Mouse (Mus musculus) adrenal gland, adult (tissue): Measurements from ENCODE around the gene Ntm.

ENCODE experiments used
- DNase-seq, 2 experiments: peaks; one replicate each; pipeline ENCODE4 v3.0.0; 2022 to 2023; ENCODE audit warnings: low spot score in 1 of 2; ENCODE audit not compliant: inconsistent age in 2 of 2

The Ntm gene

GRCm38 (mm10) chr9:29663286-29663685 lies 299.7 kb downstream of the Ntm start:
- DNase-seq, result peak in 1 of 2 experiments; percentile 46

GRCm38 (mm10) chr9:29661468-29662145 lies 301.3 kb downstream of the Ntm start:
- DNase-seq, result peak; percentile 30 to 78

- DNase-seq, result no peak
Observed at GRCm38 (mm10) chr9:29660059-29660613, 302.8 kb downstream of the Ntm start.

- DNase-seq, result no peak
Observed at GRCm38 (mm10) chr9:29657761-29658465, 305.0 kb downstream of the Ntm start.

- DNase-seq, result peak; percentile 19 to 74
Observed at GRCm38 (mm10) chr9:29654885-29655284, 308.1 kb downstream of the Ntm start.

- no peak for DNase-seq
Observed at GRCm38 (mm10) chr9:29653678-29654235, 309.2 kb downstream of the Ntm start.

- DNase-seq, result no peak
Observed at GRCm38 (mm10) chr9:29652854-29653253, 310.1 kb downstream of the Ntm start.

- DNase-seq, result no peak
Observed at GRCm38 (mm10) chr9:29651856-29652255, 311.1 kb downstream of the Ntm start.

GRCm38 (mm10) chr9:29651226-29651625 lies 311.7 kb downstream of the Ntm start:
- no peak for DNase-seq

GRCm38 (mm10) chr9:29650679-29651078 lies 312.3 kb downstream of the Ntm start:
- peak; percentile 28 to 83 for DNase-seq

- DNase-seq, result no peak
Observed at GRCm38 (mm10) chr9:29650266-29650665, 312.7 kb downstream of the Ntm start.

GRCm38 (mm10) chr9:29648256-29648655 lies 314.7 kb downstream of the Ntm start:
- no peak for DNase-seq

- no peak for DNase-seq
Observed at GRCm38 (mm10) chr9:29647764-29648163, 315.2 kb downstream of the Ntm start.

- peak in 1 of 2 experiments; percentile 73 for DNase-seq
Observed at GRCm38 (mm10) chr9:29645796-29646400, 317.0 kb downstream of the Ntm start.

GRCm38 (mm10) chr9:29642997-29643657 lies 319.8 kb downstream of the Ntm start:
- DNase-seq, result peak; percentile 41 to 80

- no peak for DNase-seq
Observed at GRCm38 (mm10) chr9:29637335-29637734, 325.6 kb downstream of the Ntm start.

GRCm38 (mm10) chr9:29617181-29617580 lies 345.8 kb downstream of the Ntm start:
- no peak for DNase-seq

- no peak for DNase-seq
Observed at GRCm38 (mm10) chr9:29612020-29612612, 350.8 kb downstream of the Ntm start.

GRCm38 (mm10) chr9:29610867-29611266 lies 352.1 kb downstream of the Ntm start:
- DNase-seq, result no peak

- no peak for DNase-seq
Observed at GRCm38 (mm10) chr9:29597665-29598064, 365.3 kb downstream of the Ntm start.

GRCm38 (mm10) chr9:29595321-29595720 lies 367.6 kb downstream of the Ntm start:
- DNase-seq, result no peak
